ENCODE assay signal across 9 mouse cellular contexts in the genomic region with DNA sequence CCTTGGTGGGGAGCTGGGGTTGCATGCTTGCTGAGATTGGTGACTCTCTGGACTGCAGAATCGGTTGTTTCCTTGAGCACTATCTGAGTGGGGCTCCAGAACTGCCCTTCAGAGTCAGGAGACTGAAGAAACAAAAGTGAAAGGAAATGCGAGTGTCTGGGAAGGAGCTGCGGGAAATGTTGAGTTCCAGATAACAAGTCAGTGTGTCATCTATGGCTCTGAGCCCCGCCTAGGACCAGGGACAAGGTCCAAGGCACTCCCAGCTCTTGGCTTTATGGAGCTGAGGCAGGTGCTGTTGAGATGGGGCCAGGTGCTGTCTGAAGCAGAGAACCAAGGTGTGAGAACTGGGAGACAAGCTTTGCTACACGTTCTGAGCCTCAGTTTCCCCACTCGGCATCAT. TPM values are rescaled to one million over a fixed set of nuclear protein-coding genes. Genes with fewer than 3 reads are reported as not detected.
DNase-seq lines count a peak whose midpoint lies in the region; ATAC-seq lines count a peak whose summit lies in the region.
"Had no signal": no experiment of that assay in that cellular context is flagged by ENCODE, and none has a peak within 500 bp of the region (broad histone marks: within the 10 kb centered on the region; RNA-seq: fewer than 3 reads in every experiment).

No protein-coding gene starts in this region.

- no peak overlapping the region for H3K9ac ChIP-seq in liver, embryonic 16.5 days (ENCODE audit: low read depth, low read length)
- H3K9ac ChIP-seq: midbrain, embryonic 12.5 days had no signal

- H3K4me3 ChIP-seq in megakaryocyte, embryonic 14.5 days (replicated peaks) = peak overlapping the region; percentile 89
- no peak overlapping the region for H3K4me3 ChIP-seq in liver, embryonic 16.5 days (ENCODE audit: low read depth, low read length)
- H3K4me3 ChIP-seq: midbrain, embryonic 12.5 days had no signal

- peaks cover 44% of the 10 kb centered on the region for H3K27me3 ChIP-seq in megakaryocyte, embryonic 14.5 days (replicated peaks)
- no peaks in the 10 kb centered on the region for H3K27me3 ChIP-seq in liver, embryonic 16.5 days (ENCODE audit: control insufficient read depth, insufficient read depth, low read depth, low read length)
- H3K27me3 ChIP-seq: midbrain, embryonic 12.5 days had no signal

- H3K4me2 ChIP-seq in liver, embryonic 16.5 days (ENCODE audit: low read depth, low read length) = peak overlapping the region; percentile 17; the same call in 1 of the 2 replicates
- H3K4me2 ChIP-seq: midbrain, embryonic 12.5 days had no signal

- H3K9me3 ChIP-seq in megakaryocyte, embryonic 14.5 days = peaks cover 23% of the 10 kb centered on the region
- no peaks in the 10 kb centered on the region for H3K9me3 ChIP-seq in liver, embryonic 16.5 days (replicated peaks; ENCODE audit: control insufficient read depth, low read length)
- H3K9me3 ChIP-seq: midbrain, embryonic 12.5 days had no signal

- no peak overlapping the region for H3K27ac ChIP-seq in liver, embryonic 16.5 days (ENCODE audit: low read length)
- H3K27ac ChIP-seq: midbrain, embryonic 12.5 days had no signal

- WGBS in liver, embryonic 16.5 days (ENCODE audit: insufficient replicate concordance) = 24% methylated on average over 6 of the region's 6 CpGs

- no peak for ATAC-seq in megakaryocyte, adult 5-6 weeks (ENCODE audit: poor library complexity, severe bottlenecking)
- ATAC-seq in liver, embryonic 16.5 days (ENCODE audit: low read depth) = no peak
- ATAC-seq in monocyte, adult 5-6 weeks (replicated peaks; ENCODE audit: insufficient number of reproducible peaks, low FRiP score, low TSS enrichment, poor library complexity, severe bottlenecking) = no peak

- peak; percentile 45 for DNase-seq in adrenal gland, postnatal 14 days
- DNase-seq in adrenal gland, postnatal 25 days = no peak
- peak; percentile 79 for DNase-seq in yolk sac, embryonic 10.5 days (ENCODE audit: low spot score)
- DNase-seq in layer of hippocampus, postnatal 25 days (ENCODE audit: extremely low spot score in 1 of 2, low spot score in 1 of 2) = no peak

- peaks cover 54% of the 10 kb centered on the region for H3K4me1 ChIP-seq in megakaryocyte, embryonic 14.5 days
- H3K4me1 ChIP-seq in liver, embryonic 16.5 days (ENCODE audit: control insufficient read depth, low read depth, low read length) = peaks cover 4% of the 10 kb centered on the region

- H3K36me3 ChIP-seq in megakaryocyte, embryonic 14.5 days (replicated peaks; ENCODE audit: low read length) = peaks cover 9% of the 10 kb centered on the region
- H3K36me3 ChIP-seq in liver, embryonic 16.5 days (ENCODE audit: control insufficient read depth, insufficient read depth) = no peaks in the 10 kb centered on the region

RNA-seq across cellular contexts. Expression of a gene that starts 3.6 kb away (rescaled TPM):
- 0.26 TPM in 2 replicates for total RNA-seq in adrenal gland, postnatal 14 days (2021)
- total RNA-seq in adrenal gland, postnatal 25 days (2021) = 0.64 and 1.00 TPM in 2 replicates
- polyA plus RNA-seq in megakaryocyte, embryonic 14.5 days (2012; ENCODE audit: insufficient read depth, low replicate concordance) = 1.5 and 2.5 TPM in 2 replicates
- not detected in 2 replicates for total RNA-seq in megakaryocyte, adult 5-6 weeks (2015)
- not detected in 2 replicates for total RNA-seq in megakaryocyte, adult 5-6 weeks (2017)
- 0.43 and 1.4 TPM in 2 replicates for polyA plus RNA-seq in liver, embryonic 16.5 days (2015; fragmentation: Nextera tagmentation; extraction: Ambion mirVana)
- not detected in 3 replicates for total RNA-seq in monocyte, adult 5-6 weeks (2017)
- total RNA-seq in layer of hippocampus, postnatal 25 days (2021) = under 1 TPM; 0.66 to 0.89 TPM

RNA-seq across cellular contexts. Expression of a gene that starts 29.8 kb away (rescaled TPM):
- 291 and 302 TPM in 2 replicates for total RNA-seq in adrenal gland, postnatal 14 days (2021)
- total RNA-seq in adrenal gland, postnatal 25 days (2021) = 224 and 249 TPM in 2 replicates
- 849 and 1,831 TPM in 2 replicates for polyA plus RNA-seq in megakaryocyte, embryonic 14.5 days (2012; ENCODE audit: insufficient read depth, low replicate concordance)
- total RNA-seq in megakaryocyte, adult 5-6 weeks (2015) = 138 and 144 TPM in 2 replicates
- 97.9 and 133 TPM in 2 replicates for total RNA-seq in megakaryocyte, adult 5-6 weeks (2017)
- 112 and 124 TPM in 2 replicates for polyA plus RNA-seq in liver, embryonic 16.5 days (2015; fragmentation: Nextera tagmentation; extraction: Ambion mirVana)
- total RNA-seq in monocyte, adult 5-6 weeks (2017) = 55.7 to 124 TPM (median 78.8 TPM) in 3 replicates
- 10 to 100 TPM; 44.0 to 66.0 TPM for total RNA-seq in layer of hippocampus, postnatal 25 days (2021)

RNA-seq across cellular contexts. Expression of a gene that starts 31.0 kb away (rescaled TPM):
- 77.9 and 78.3 TPM in 2 replicates for total RNA-seq in adrenal gland, postnatal 14 days (2021)
- total RNA-seq in adrenal gland, postnatal 25 days (2021) = 57.1 and 99.3 TPM in 2 replicates
- 39.0 and 54.6 TPM in 2 replicates for polyA plus RNA-seq in megakaryocyte, embryonic 14.5 days (2012; ENCODE audit: insufficient read depth, low replicate concordance)
- total RNA-seq in megakaryocyte, adult 5-6 weeks (2015) = 39.3 and 42.2 TPM in 2 replicates
- total RNA-seq in megakaryocyte, adult 5-6 weeks (2017) = 30.2 and 35.5 TPM in 2 replicates
- 7.9 and 8.0 TPM in 2 replicates for polyA plus RNA-seq in liver, embryonic 16.5 days (2015; fragmentation: Nextera tagmentation; extraction: Ambion mirVana)
- total RNA-seq in monocyte, adult 5-6 weeks (2017) = 21.3 to 30.9 TPM (median 27.0 TPM) in 3 replicates
- 100 to 1,000 TPM; 307 to 325 TPM for total RNA-seq in layer of hippocampus, postnatal 25 days (2021)

RNA-seq across cellular contexts. Expression of a gene that starts 33.7 kb away (rescaled TPM):
- total RNA-seq in adrenal gland, postnatal 14 days (2021) = not detected in 2 replicates
- not detected in 2 replicates for total RNA-seq in adrenal gland, postnatal 25 days (2021)
- polyA plus RNA-seq in megakaryocyte, embryonic 14.5 days (2012; ENCODE audit: insufficient read depth, low replicate concordance) = 0.70 TPM in 1 of 2 replicates, not detected in the other
- total RNA-seq in megakaryocyte, adult 5-6 weeks (2015) = 2.7 and 5.6 TPM in 2 replicates
- 1.2 and 1.8 TPM in 2 replicates for total RNA-seq in megakaryocyte, adult 5-6 weeks (2017)
- 6.3 and 7.1 TPM in 2 replicates for polyA plus RNA-seq in liver, embryonic 16.5 days (2015; fragmentation: Nextera tagmentation; extraction: Ambion mirVana)
- 0.21 to 2.1 TPM in 2 of 3 replicates, not detected in the other for total RNA-seq in monocyte, adult 5-6 weeks (2017)
- under 1 TPM; 0.30 to 0.33 TPM for total RNA-seq in layer of hippocampus, postnatal 25 days (2021)

RNA-seq across cellular contexts. Expression of a gene that starts 47.3 kb away (rescaled TPM):
- 5.5 and 6.4 TPM in 2 replicates for total RNA-seq in adrenal gland, postnatal 14 days (2021)
- 8.5 and 10.6 TPM in 2 replicates for total RNA-seq in adrenal gland, postnatal 25 days (2021)
- polyA plus RNA-seq in megakaryocyte, embryonic 14.5 days (2012; ENCODE audit: insufficient read depth, low replicate concordance) = 1.6 TPM in 1 of 2 replicates, not detected in the other
- total RNA-seq in megakaryocyte, adult 5-6 weeks (2015) = 3.9 and 5.3 TPM in 2 replicates
- 1.7 and 2.7 TPM in 2 replicates for total RNA-seq in megakaryocyte, adult 5-6 weeks (2017)
- 1.0 TPM in 2 replicates for polyA plus RNA-seq in liver, embryonic 16.5 days (2015; fragmentation: Nextera tagmentation; extraction: Ambion mirVana)
- 1.3 to 3.3 TPM (median 2.0 TPM) in 3 replicates for total RNA-seq in monocyte, adult 5-6 weeks (2017)
- 1 to 10 TPM; 1.2 to 2.1 TPM for total RNA-seq in layer of hippocampus, postnatal 25 days (2021)

Comparison
In these comparisons a context has a peak if more than half of its experiments do, and no peak if none do; other contexts are left out.
1. DNase-seq: peak in adrenal gland, postnatal 14 days (single experiment) and yolk sac, embryonic 10.5 days (single experiment); none in adrenal gland, postnatal 25 days (single experiment) and layer of hippocampus, postnatal 25 days (0 of 2).